8 mouse cellular contexts compared by ENCODE assay signal in genomic region chr10:80561116-80561944, GRCm38 (mm10). TPM values are rescaled to one million over a fixed set of nuclear protein-coding genes. Genes with fewer than 3 reads are reported as not detected.
DNase-seq lines count a peak whose midpoint lies in the region; ATAC-seq and TF ChIP-seq lines count a peak whose summit lies in the region.

Rexo1 (minus strand) TSS chr10:80561560.

- peaks cover 68% of the 10 kb centered on the region for H3K36me3 ChIP-seq in G1E (replicated peaks)
- no peaks in the 10 kb centered on the region for H3K36me3 ChIP-seq in forebrain, embryonic 16.5 days (ENCODE audit: control insufficient read depth, insufficient read depth)
- H3K36me3 ChIP-seq in lung, embryonic 14.5 days (ENCODE audit: insufficient read depth), result peaks cover 5% of the 10 kb centered on the region; the same call in 1 of the 2 replicates
- H3K36me3 ChIP-seq in thymus, adult 2 months (ENCODE audit: control insufficient read depth, insufficient read depth, low read length), result no peaks in the 10 kb centered on the region

- intact Hi-C loops in heart, postnatal 36 days (cut with DNase I), result no loop called here

- WGBS in forebrain, embryonic 16.5 days, result under 1% methylated on average over 65 of the region's 72 CpGs
- under 1% methylated on average over 72 of the region's 72 CpGs for WGBS in lung, embryonic 14.5 days
- WGBS in olfactory bulb, adult 2 months, result under 1% methylated on average over 72 of the region's 72 CpGs
- under 1% methylated on average over 72 of the region's 72 CpGs for WGBS in thymus, adult 2 months

- no peaks in the 10 kb centered on the region for H3K9me3 ChIP-seq in G1E (replicated peaks)
- H3K9me3 ChIP-seq in forebrain, embryonic 16.5 days (ENCODE audit: control insufficient read depth, low read length), result no peaks in the 10 kb centered on the region
- H3K9me3 ChIP-seq in lung, embryonic 14.5 days (ENCODE audit: low read depth, low read length), result no peaks in the 10 kb centered on the region

- peak; percentile 71; the same call in 1 of the 2 replicates for ATAC-seq in G1E (ENCODE audit: extremely low read depth, insufficient number of reproducible peaks, low FRiP score, poor library complexity, severe bottlenecking)
- ATAC-seq in forebrain, embryonic 16.5 days, result peak; percentile 85
- peak; percentile 88 for ATAC-seq in lung, embryonic 14.5 days (ENCODE audit: insufficient read depth)

- no peak for TF ChIP-seq POLR2A in olfactory bulb, adult 2 months (IDR thresholded peaks at IDR 0.05; ENCODE audit: insufficient read depth, low read depth, low read length)
- TF ChIP-seq POLR2A in thymus, adult 2 months (IDR thresholded peaks at IDR 0.05; ENCODE audit: control insufficient read depth, extremely low read depth, insufficient read depth, low read length, poor library complexity), result peak; percentile 69

- H3K27me3 ChIP-seq in G1E (ENCODE audit: insufficient read depth, low read length), result no peaks in the 10 kb centered on the region
- no peaks in the 10 kb centered on the region for H3K27me3 ChIP-seq in forebrain, embryonic 16.5 days (replicated peaks; ENCODE audit: control insufficient read depth, insufficient read depth, low read length)
- H3K27me3 ChIP-seq in lung, embryonic 14.5 days (ENCODE audit: insufficient read depth, low read length), result no peaks in the 10 kb centered on the region
- no peaks in the 10 kb centered on the region for H3K27me3 ChIP-seq in thymus, adult 2 months (ENCODE audit: control insufficient read depth, insufficient read depth, low read length)

- 0 out of 2 replicates have a peak, but pooled peaks have one; percentile 38 for TF ChIP-seq CTCF in G1E (IDR thresholded peaks at IDR 0.05; ENCODE audit: low read depth, low read length)
- peak; percentile 91 for TF ChIP-seq CTCF in layer of hippocampus, adult 2 months (conservative IDR thresholded peaks at IDR 0.05)
- TF ChIP-seq CTCF in lung, embryonic 14.5 days (IDR thresholded peaks at IDR 0.05; ENCODE audit: low read depth), result peak; percentile 84
- peak; percentile 72 for TF ChIP-seq CTCF in olfactory bulb, adult 2 months (IDR thresholded peaks at IDR 0.05; ENCODE audit: insufficient read depth, low read depth, low read length)
- peak; percentile 65; the same call in 1 of the 2 replicates for TF ChIP-seq CTCF in thymus, adult 2 months (IDR thresholded peaks at IDR 0.05; ENCODE audit: borderline replicate concordance, control insufficient read depth, extremely low read depth, insufficient read depth, low read length, poor library complexity)

- H3K4me3 ChIP-seq in G1E (ENCODE audit: low read depth, low read length), result peak within 1 kb of the TSS; percentile 92
- H3K4me3 ChIP-seq in forebrain, embryonic 16.5 days (replicated peaks; ENCODE audit: low read length), result peak within 1 kb of the TSS; percentile 98
- H3K4me3 ChIP-seq in layer of hippocampus, adult 2 months, result peak within 1 kb of the TSS; percentile 99
- peak within 1 kb of the TSS; percentile 99 for H3K4me3 ChIP-seq in lung, embryonic 14.5 days (ENCODE audit: low read depth, low read length)
- peak within 1 kb of the TSS; percentile 85 for H3K4me3 ChIP-seq in olfactory bulb, adult 2 months (ENCODE audit: insufficient read depth, low read depth, low read length)
- peak within 1 kb of the TSS; percentile 65 for H3K4me3 ChIP-seq in thymus, adult 2 months (ENCODE audit: control insufficient read depth, insufficient read depth, low read length)

- H3K9ac ChIP-seq in forebrain, embryonic 16.5 days (replicated peaks; ENCODE audit: low read depth, low read length), result peak within 1 kb of the TSS; percentile 94
- H3K9ac ChIP-seq in lung, embryonic 14.5 days, result peak within 1 kb of the TSS; percentile 97

- DNase-seq in G1E (ENCODE audit: low spot score), result peak; percentile 92
- peak; percentile 94 for DNase-seq in cerebellum, adult 18-20 months
- DNase-seq in heart, postnatal 36 days, result peak; percentile 93 to 96
- peak; percentile 92 for DNase-seq in layer of hippocampus, adult 2 months (ENCODE audit: low spot score in 2 of 2)
- DNase-seq in lung, embryonic 14.5 days, result peak; percentile 98
- DNase-seq in thymus, adult 2 months, result peak; percentile 95

- peak within 1 kb of the TSS; percentile 95 for H3K27ac ChIP-seq in forebrain, embryonic 16.5 days (ENCODE audit: low read length)
- H3K27ac ChIP-seq in layer of hippocampus, adult 2 months, result peak within 1 kb of the TSS; percentile 100
- peak within 1 kb of the TSS; percentile 94 for H3K27ac ChIP-seq in lung, embryonic 14.5 days (ENCODE audit: low read depth)
- peak within 1 kb of the TSS; percentile 99 for H3K27ac ChIP-seq in olfactory bulb, adult 2 months (ENCODE audit: insufficient read depth, low read depth, low read length)
- H3K27ac ChIP-seq in thymus, adult 2 months (ENCODE audit: control insufficient read depth, insufficient read depth, low read length), result peak within 1 kb of the TSS; percentile 41; the same call in 1 of the 2 replicates

- H3K4me2 ChIP-seq in forebrain, embryonic 16.5 days (ENCODE audit: low read length), result peak within 1 kb of the TSS; percentile 96
- peak within 1 kb of the TSS; percentile 96 for H3K4me2 ChIP-seq in lung, embryonic 14.5 days

- H3K4me1 ChIP-seq in G1E (ENCODE audit: insufficient read depth, low read depth, low read length), result peaks cover 56% of the 10 kb centered on the region
- H3K4me1 ChIP-seq in forebrain, embryonic 16.5 days (replicated peaks; ENCODE audit: control insufficient read depth, insufficient read depth, low read length), result peaks cover 44% of the 10 kb centered on the region
- peaks cover 10% of the 10 kb centered on the region for H3K4me1 ChIP-seq in lung, embryonic 14.5 days (ENCODE audit: insufficient read depth)
- H3K4me1 ChIP-seq in olfactory bulb, adult 2 months (ENCODE audit: control insufficient read depth, insufficient read depth, low read length), result peaks cover 43% of the 10 kb centered on the region
- H3K4me1 ChIP-seq in thymus, adult 2 months (replicated peaks; ENCODE audit: control insufficient read depth, insufficient read depth, low read length), result peaks cover 45% of the 10 kb centered on the region

RNA-seq across cellular contexts. Expression of gene Rexo1, which starts in this region (rescaled TPM):
- total RNA-seq in G1E (2014; fragmentation: Nextera tagmentation) (62.1 and 68.3 TPM in 2 replicates), G1E (2017) (10.9 and 14.3 TPM in 2 replicates)
- polyA plus RNA-seq in G1E (2012), result 148 and 173 TPM in 2 replicates
- 28.1 and 30.3 TPM in 2 replicates for polyA plus RNA-seq in forebrain, embryonic 16.5 days (2015; fragmentation: Nextera tagmentation; extraction: Ambion mirVana)
- 10 to 100 TPM; 12.3 to 13.7 TPM for total RNA-seq in heart, postnatal 36 days (2021)
- total RNA-seq in layer of hippocampus, adult 2 months (2021), result 10 to 100 TPM; 51.6 to 52.8 TPM
- 27.8 and 34.5 TPM in 2 replicates for polyA plus RNA-seq in lung, embryonic 14.5 days (2014; fragmentation: Nextera tagmentation; extraction: Ambion mirVana)
- not detected in 2 replicates for polyA plus RNA-seq in olfactory bulb, adult 2 months (2012; ENCODE audit: insufficient read depth, insufficient read length, low replicate concordance, missing spikeins)
- polyA plus RNA-seq in thymus, adult 2 months (2012; rRNA removed), result 188 and 209 TPM in 2 replicates

Comparison
In these comparisons a context has a peak if more than half of its experiments do, and no peak if none do; other contexts are left out.
1. Peak in every context shown above with its lines: DNase-seq, ATAC-seq, H3K4me3 ChIP-seq and H3K27ac ChIP-seq.
2. CTCF ChIP-seq: peak in every context shown above with its lines; median percentile 91 in layer of hippocampus, adult 2 months; 84 in lung, embryonic 14.5 days; 72 in olfactory bulb, adult 2 months; 65 in thymus, adult 2 months; 38 in G1E.
3. H3K27ac ChIP-seq: peak in every context shown above with its lines; median percentile 100 in layer of hippocampus, adult 2 months; 99 in olfactory bulb, adult 2 months; 95 in forebrain, embryonic 16.5 days; 94 in lung, embryonic 14.5 days; 41 in thymus, adult 2 months.